Mouse (Mus musculus): ENCODE results near the gene 2310079G19Rik.
A peak's percentile ranks its signal among the peaks of the same experiment; 100 is the strongest.

2310079G19Rik gene

GRCm38 (mm10) chr16:88627566-88627965 lies at the start of gene 2310079G19Rik:
Gene 2310079G19Rik (minus strand): TSS chr16:88627666.
- no peak for DNase-seq

GRCm38 (mm10) chr16:88671571-88671970 lies 44.1 kb upstream of the 2310079G19Rik start, which contains the start of gene Krtap27-1:
Gene Krtap27-1 (minus strand): TSS chr16:88671671.
- DNase-seq = no peak

GRCm38 (mm10) chr16:88657426-88657825 lies 30.0 kb upstream of the 2310079G19Rik start:
- DNase-seq = peak; percentile 4

GRCm38 (mm10) chr16:88651952-88652351 lies 24.5 kb upstream of the 2310079G19Rik start:
- no peak for DNase-seq

- DNase-seq = no peak
Measured at GRCm38 (mm10) chr16:88651082-88651481, 23.6 kb upstream of the 2310079G19Rik start.

- DNase-seq = no peak
Measured at GRCm38 (mm10) chr16:88647358-88647846, 19.9 kb upstream of the 2310079G19Rik start, which contains the start of gene Krtap26-1. Gene Krtap26-1 (minus strand): TSS chr16:88647796.

GRCm38 (mm10) chr16:88646366-88647111 lies 19.1 kb upstream of the 2310079G19Rik start:
- no peak for DNase-seq

- DNase-seq = no peak
Measured at GRCm38 (mm10) chr16:88640053-88640452, 12.6 kb upstream of the 2310079G19Rik start.

- peak; percentile 20 for DNase-seq
Measured at GRCm38 (mm10) chr16:88635142-88635541, 7.7 kb upstream of the 2310079G19Rik start.

- DNase-seq = no peak
Measured at GRCm38 (mm10) chr16:88631474-88631873, 4.0 kb upstream of the 2310079G19Rik start.

- DNase-seq = no peak
Measured at GRCm38 (mm10) chr16:88612712-88613111, 14.8 kb downstream of the 2310079G19Rik start.

- no peak for DNase-seq
Measured at GRCm38 (mm10) chr16:88611922-88612321, 15.5 kb downstream of the 2310079G19Rik start, which contains the start of gene Krtap24-1. Gene Krtap24-1 (minus strand): TSS chr16:88612279.

- DNase-seq = no peak
Measured at GRCm38 (mm10) chr16:88604570-88604969, 22.9 kb downstream of the 2310079G19Rik start.

GRCm38 (mm10) chr16:88602464-88602863 lies 25.0 kb downstream of the 2310079G19Rik start:
- no peak for DNase-seq

GRCm38 (mm10) chr16:88600303-88600702 lies 27.2 kb downstream of the 2310079G19Rik start:
- no peak for DNase-seq

GRCm38 (mm10) chr16:88599504-88600237 lies 27.8 kb downstream of the 2310079G19Rik start:
- DNase-seq = no peak

- peak; percentile 6 for DNase-seq
Measured at GRCm38 (mm10) chr16:88592758-88593157, 34.7 kb downstream of the 2310079G19Rik start.

GRCm38 (mm10) chr16:88583338-88583737 lies 44.1 kb downstream of the 2310079G19Rik start:
- no peak for DNase-seq

Measured in lung, postnatal 14 days (tissue).